ENCODE assay signal across 27 mouse cellular contexts in genomic region chr10:20963759-20964158, GRCm38 (mm10). TPM values are rescaled to one million over a fixed set of nuclear protein-coding genes. Genes with fewer than 3 reads are reported as not detected.
A peak's percentile ranks its signal among the peaks of the same experiment; 100 is the strongest.
DNase-seq lines count a peak whose midpoint lies in the region; ATAC-seq and TF ChIP-seq lines count a peak whose summit lies in the region.
"Had no signal": no experiment of that assay in that cellular context is flagged by ENCODE, and none has a peak within 500 bp of the region (broad histone marks: within the 10 kb centered on the region; RNA-seq: fewer than 3 reads in every experiment).

No protein-coding gene starts in this region.

- H3K79me2 ChIP-seq in MEL (ENCODE audit: control insufficient read depth, insufficient read depth, low read length, poor library complexity): no peaks in the 10 kb centered on the region

- intact Hi-C loops in left cerebral cortex, adult 2 months (cut with DNase I): no loop called here

- ATAC-seq in monocyte, adult 5-6 weeks (replicated peaks; ENCODE audit: insufficient number of reproducible peaks, low FRiP score, low TSS enrichment, poor library complexity, severe bottlenecking): no peak
- ATAC-seq: forebrain, postnatal 0 days; intestine, embryonic 15.5 days; midbrain, embryonic 16.5 days had no signal

- peak; percentile 14; the same call in 1 of the 2 replicates for TF ChIP-seq CTCF in left cerebral cortex, adult 2 months (IDR thresholded peaks at IDR 0.05)
- TF ChIP-seq CTCF in MEL (IDR thresholded peaks at IDR 0.05 in 2 of 3, conservative IDR thresholded peaks at IDR 0.05 in 1 of 3; ENCODE audit: control insufficient read depth in 1 of 3, insufficient read depth in 1 of 3, low read depth in 2 of 3, low read length in 3 of 3, poor library complexity in 1 of 3, severe bottlenecking in 1 of 3): peak in 2 of 3 experiments; percentile 23 to 32; a peak in 4 of 6 replicates

- no peaks in the 10 kb centered on the region for H3K9me3 ChIP-seq in MEL (replicated peaks; ENCODE audit: insufficient read depth, low read length)
- H3K9me3 ChIP-seq: embryonic facial prominence, embryonic 12.5 days; hindbrain, embryonic 13.5 days; intestine, embryonic 15.5 days; kidney, embryonic 15.5 days; limb, embryonic 15.5 days had no signal

- no peaks in the 10 kb centered on the region for H3K27me3 ChIP-seq in MEL (ENCODE audit: control insufficient read depth in 1 of 2, insufficient read depth in 2 of 2, low read length in 2 of 2)
- H3K27me3 ChIP-seq: CH12.LX; embryonic facial prominence, embryonic 12.5 days; heart, embryonic 15.5 days; hindbrain, embryonic 13.5 days; intestine, embryonic 15.5 days; kidney, embryonic 15.5 days; limb, embryonic 15.5 days had no signal

- TF ChIP-seq RAD21 in MEL (IDR thresholded peaks at IDR 0.05; ENCODE audit: low read depth, low read length): no peak

- DNase-seq in left cerebral cortex, adult 2 months (ENCODE audit: extremely low spot score in 1 of 2, low spot score in 2 of 2): no peak
- no peak for DNase-seq in left cerebral cortex, adult 11 months (ENCODE audit: low spot score)
- peak; percentile 8 for DNase-seq in CD4-positive helper T cell, adult 2 months (ENCODE audit: low read depth, low spot score)
- DNase-seq in MEL (ENCODE audit: low read depth, low spot score): peak; percentile 37
- peak; percentile 55 for DNase-seq in induced T-regulatory cell, adult 2 months (ENCODE audit: low read depth)
- no peak for DNase-seq in layer of hippocampus, postnatal 14 days (ENCODE audit: low spot score in 2 of 2)
- DNase-seq: adrenal gland, postnatal 36 days; cerebellum, adult 11 months; cerebellum, postnatal 10 days; forebrain, postnatal 0 days; gastrocnemius, postnatal 36 days; heart, postnatal 36 days; layer of hippocampus, postnatal 36 days; left cerebral cortex, postnatal 4 days; lung, adult 18-20 months; lung, postnatal 10 days; thymus, postnatal 36 days had no signal

- no peak overlapping the region for H3K4me3 ChIP-seq in left cerebral cortex, adult 2 months
- no peak overlapping the region for H3K4me3 ChIP-seq in MEL (ENCODE audit: control insufficient read depth in 1 of 2, insufficient read depth in 1 of 2, low read depth in 2 of 2, low read length in 2 of 2)
- H3K4me3 ChIP-seq: embryonic facial prominence, embryonic 12.5 days; heart, embryonic 15.5 days; hindbrain, embryonic 13.5 days; intestine, embryonic 15.5 days; kidney, embryonic 15.5 days; limb, embryonic 15.5 days; midbrain, embryonic 10.5 days had no signal

- no peak for TF ChIP-seq EP300 in MEL (IDR thresholded peaks at IDR 0.05; ENCODE audit: low read depth in 1 of 2, low read length in 2 of 2)

- H3K9ac ChIP-seq in MEL (ENCODE audit: control insufficient read depth, low read depth, low read length, poor library complexity, severe bottlenecking): no peak overlapping the region
- H3K9ac ChIP-seq: embryonic facial prominence, embryonic 12.5 days; forebrain, postnatal 0 days; heart, embryonic 15.5 days; hindbrain, embryonic 13.5 days; intestine, embryonic 15.5 days; kidney, embryonic 15.5 days; limb, embryonic 15.5 days had no signal

- H3K36me3 ChIP-seq in MEL (ENCODE audit: control insufficient read depth in 1 of 2, insufficient read depth in 2 of 2, low read length in 2 of 2): peaks cover 0 to 5% of the 10 kb centered on the region in 2 experiments; a peak in 2 of 4 replicates

- TF ChIP-seq POLR2A in MEL (IDR thresholded peaks at IDR 0.05; ENCODE audit: control insufficient read depth in 1 of 2, insufficient read depth in 1 of 2, low read depth in 1 of 2, low read length in 2 of 2, poor library complexity in 1 of 2): no peak

- H3K27ac ChIP-seq in left cerebral cortex, adult 2 months: no peak overlapping the region
- H3K27ac ChIP-seq in MEL (ENCODE audit: control insufficient read depth, low read depth, low read length): no peak overlapping the region
- H3K27ac ChIP-seq: embryonic facial prominence, embryonic 12.5 days; heart, embryonic 15.5 days; hindbrain, embryonic 13.5 days; intestine, embryonic 15.5 days; kidney, embryonic 15.5 days; limb, embryonic 15.5 days; midbrain, embryonic 10.5 days had no signal

- peaks cover under 1 to 4% of the 10 kb centered on the region in 2 experiments; a peak in 2 of 4 replicates for H3K4me1 ChIP-seq in MEL (ENCODE audit: control insufficient read depth in 1 of 2, insufficient read depth in 2 of 2, low read length in 2 of 2)
- H3K4me1 ChIP-seq: embryonic facial prominence, embryonic 12.5 days; heart, embryonic 15.5 days; hindbrain, embryonic 13.5 days; intestine, embryonic 15.5 days; kidney, embryonic 15.5 days; limb, embryonic 15.5 days; midbrain, embryonic 10.5 days had no signal

TF ChIP-seq in MEL, 35 proteins besides CTCF, POLR2A, EP300 and RAD21:
- TF ChIP-seq KAT2A (conservative IDR thresholded peaks at IDR 0.05; ENCODE audit: low read depth, low read length) (no peak), ZC3H11A (IDR thresholded peaks at IDR 0.05; ENCODE audit: low read depth, low read length) (no peak), ETS1 (IDR thresholded peaks at IDR 0.05; ENCODE audit: low read depth, low read length) (no peak), SMC3 (IDR thresholded peaks at IDR 0.05; ENCODE audit: low read depth, low read length) (0 out of 2 replicates have a peak, but pooled peaks have one; percentile 2)

RNA-seq across cellular contexts. Expression of gene Ahi1, which starts 11.4 kb away (rescaled TPM):
- total RNA-seq in left cerebral cortex, adult 2 months (2021): 100 to 1,000 TPM; 181 to 211 TPM
- total RNA-seq in MEL (2012; rRNA removed): 3.0 and 3.3 TPM in 2 replicates
- 1 to 10 TPM in 1 of 2 experiments, not detected in 1; 3.6 TPM for polyA plus RNA-seq in MEL (2012; ENCODE audit: insufficient read depth in 1 of 2, insufficient read length in 2 of 2, low read depth in 1 of 2, low replicate concordance in 2 of 2, missing spikeins in 1 of 2)
- total RNA-seq in monocyte, adult 5-6 weeks (2017): 2.3 to 7.2 TPM (median 5.8 TPM) in 3 replicates
- total RNA-seq in layer of hippocampus, postnatal 14 days (2021): 100 to 1,000 TPM; 189 to 221 TPM

Comparison
In these comparisons a context has a peak if more than half of its experiments do, and no peak if none do; other contexts are left out.
1. DNase-seq: peak in CD4-positive helper T cell, adult 2 months (single experiment), MEL (single experiment) and induced T-regulatory cell, adult 2 months (single experiment); none in left cerebral cortex, adult 2 months (0 of 2), left cerebral cortex, adult 11 months (single experiment) and layer of hippocampus, postnatal 14 days (0 of 2).
2. RNA of gene Ahi1, which starts 11.4 kb away (total RNA-seq): 189 to 221 TPM in layer of hippocampus, postnatal 14 days and 181 to 211 TPM in left cerebral cortex, adult 2 months; 2.3 to 7.2 TPM in monocyte, adult 5-6 weeks and 3.0 to 3.3 TPM in MEL; every median in the first group is over 10 times any median in the second.